Mouse (Mus musculus) midbrain, embryonic 14.5 days (tissue): ENCODE results near the gene Mpv17l2. TPM values are rescaled to one million over a fixed set of nuclear protein-coding genes. Genes with fewer than 3 reads are reported as not detected.

ENCODE experiments used
- ATAC-seq: fragments of 200-750 bp; cut with Nextera tagmentation; 2 replicates; pipeline ENCODE4 v1.8.0; 2017; ENCODE audit warnings: moderate number of reproducible peaks, moderate library complexity; ENCODE audit not compliant: low FRiP score, low TSS enrichment
- DNase-seq: peaks from one replicate; pipeline ENCODE4 v3.0.0-alpha.2; 2015
- H3K27ac ChIP-seq: fragments of 300-500 bp; sonication (generic); replicated peaks from 2 replicates; pipeline ENCODE4 v1.5.1; 2014; ENCODE audit warnings: mild to moderate bottlenecking, low read depth, low read length, moderate library complexity
- H3K27me3 ChIP-seq: fragments of 300-500 bp; sonication (generic); 2 replicates; pipeline ENCODE4 v1.6.1; 2014; ENCODE audit warnings: low read length, control low read depth, mixed read lengths; ENCODE audit not compliant: control insufficient read depth, insufficient read depth
- H3K36me3 ChIP-seq: fragments of 300-500 bp; sonication (generic); 2 replicates; pipeline ENCODE4 v1.6.1; 2014; ENCODE audit warnings: low read length, control low read depth; ENCODE audit not compliant: control insufficient read depth, insufficient read depth
- H3K4me1 ChIP-seq: fragments of 300-500 bp; sonication (generic); 2 replicates; pipeline ENCODE4 v1.6.1; 2014; ENCODE audit warnings: mild to moderate bottlenecking, antibody characterized with exemption, low read length, control low read depth; ENCODE audit not compliant: control insufficient read depth, insufficient read depth
- H3K4me2 ChIP-seq: fragments of 300-500 bp; sonication (generic); 2 replicates; pipeline ENCODE4 v1.6.1; 2014; ENCODE audit warnings: mild to moderate bottlenecking, low read length, moderate library complexity
- H3K4me3 ChIP-seq: fragments of 300-500 bp; sonication (generic); replicated peaks from 2 replicates; pipeline ENCODE4 v1.5.1; 2014; ENCODE audit warnings: low read depth, low read length
- H3K9ac ChIP-seq: fragments of 300-500 bp; sonication (generic); replicated peaks from 2 replicates; pipeline ENCODE4 v1.6.1; 2014; ENCODE audit warnings: mild to moderate bottlenecking, low read length, moderate library complexity
- H3K9me3 ChIP-seq: fragments of 300-500 bp; sonication (generic); 2 replicates; pipeline ENCODE4 v1.6.1; 2016; ENCODE audit warnings: low read length, control low read depth, mixed read lengths; ENCODE audit not compliant: control insufficient read depth
- WGBS: fragments of 180-500 bp; shearing (Covaris S2); extraction: QIAGEN DNeasy Blood & Tissue Kit; methylation state at CpG from one replicate; pipeline ENCODE4 v1.1.7; 2014; 5-methylcytosine and 5-hydroxymethylcytosine counted together
- polyA plus RNA-seq: library from polyadenylated mRNA; unstranded; fragments of >200 nt; fragmentation: Nextera tagmentation; extraction: Ambion mirVana; gene quantifications from 2 replicates; pipeline ENCODE4 v1.2.1, GENCODE M21; 2014

Gene Mpv17l2
- polyA plus RNA-seq, 1 experiment from 2014 or later, result 37.1 TPM

GRCm38 (mm10) chr8:70766571-70767440, 6.1 kb upstream of the Mpv17l2 start:
- peaks cover 47% of the 10 kb centered on the region for H3K36me3 ChIP-seq
- no peaks in the 10 kb centered on the region for H3K9me3 ChIP-seq
- H3K4me3 ChIP-seq, result peak overlapping the region; percentile 18; the same call in 1 of the 2 replicates
- DNase-seq (no peak), ATAC-seq (no peak)
- peaks cover 12% of the 10 kb centered on the region; the same call in 1 of the 2 replicates for H3K4me1 ChIP-seq
- H3K9ac ChIP-seq, result peak overlapping the region; percentile 36; the same call in 1 of the 2 replicates
- peaks cover 12% of the 10 kb centered on the region; the same call in 1 of the 2 replicates for H3K27me3 ChIP-seq
- WGBS, result 8% methylated on average over 21 of the region's 21 CpGs
- H3K4me2 ChIP-seq, result peak overlapping the region; percentile 45
- no peak overlapping the region for H3K27ac ChIP-seq

- peak overlapping the region; percentile 36 for H3K9ac ChIP-seq
- H3K9me3 ChIP-seq, result no peaks in the 10 kb centered on the region
- ATAC-seq (no peak), DNase-seq (no peak)
- WGBS, result 3% methylated on average over 34 of the region's 34 CpGs
- peak overlapping the region; percentile 45 for H3K4me2 ChIP-seq
- H3K4me3 ChIP-seq, result peak overlapping the region; percentile 18
- peaks cover 12% of the 10 kb centered on the region; the same call in 1 of the 2 replicates for H3K27me3 ChIP-seq
- no peak overlapping the region for H3K27ac ChIP-seq
- H3K36me3 ChIP-seq, result peaks cover 40% of the 10 kb centered on the region
- H3K4me1 ChIP-seq, result peaks cover 16% of the 10 kb centered on the region; the same call in 1 of the 2 replicates
Observed at GRCm38 (mm10) chr8:70765838-70766570, 5.3 kb upstream of the Mpv17l2 start.

- ATAC-seq, result no peak
- Histone ChIP-seq H3K4me1 (peaks cover 16% of the 10 kb centered on the region; the same call in 1 of the 2 replicates), H3K36me3 (peaks cover 33% of the 10 kb centered on the region), H3K4me3 (no peak overlapping the region), H3K27me3 (peaks cover 12% of the 10 kb centered on the region; the same call in 1 of the 2 replicates), H3K9ac (no peak overlapping the region; the same call in 1 of the 2 replicates), H3K4me2 (no peak overlapping the region; the same call in 1 of the 2 replicates), H3K27ac (no peak overlapping the region), H3K9me3 (no peaks in the 10 kb centered on the region)
- DNase-seq, result no peak
- 81% methylated on average over 9 of the region's 9 CpGs for WGBS
Observed at GRCm38 (mm10) chr8:70765329-70765728, 4.6 kb upstream of the Mpv17l2 start.

GRCm38 (mm10) chr8:70764676-70765075, 3.9 kb upstream of the Mpv17l2 start:
- H3K4me3 ChIP-seq, result no peak overlapping the region
- 96% methylated on average over 13 of the region's 13 CpGs for WGBS
- ATAC-seq, result no peak
- H3K27me3 ChIP-seq, result peaks cover 12% of the 10 kb centered on the region; the same call in 1 of the 2 replicates
- no peak for DNase-seq
- H3K9ac ChIP-seq, result no peak overlapping the region
- no peaks in the 10 kb centered on the region for H3K9me3 ChIP-seq
- no peak overlapping the region for H3K27ac ChIP-seq
- peaks cover 22% of the 10 kb centered on the region for H3K4me1 ChIP-seq
- no peak overlapping the region for H3K4me2 ChIP-seq
- H3K36me3 ChIP-seq, result peaks cover 27% of the 10 kb centered on the region

- 87% methylated on average over 8 of the region's 8 CpGs for WGBS
- Histone ChIP-seq H3K9ac (no peak overlapping the region), H3K4me3 (no peak overlapping the region), H3K4me1 (peaks cover 26% of the 10 kb centered on the region), H3K4me2 (no peak overlapping the region), H3K36me3 (peaks cover 20% of the 10 kb centered on the region), H3K27ac (no peak overlapping the region), H3K9me3 (no peaks in the 10 kb centered on the region), H3K27me3 (peaks cover 12% of the 10 kb centered on the region; the same call in 1 of the 2 replicates)
- ATAC-seq (no peak), DNase-seq (no peak)
Observed at GRCm38 (mm10) chr8:70764026-70764425, 3.3 kb upstream of the Mpv17l2 start.

GRCm38 (mm10) chr8:70763354-70763753, 2.6 kb upstream of the Mpv17l2 start:
- Histone ChIP-seq H3K27ac (no peak overlapping the region), H3K9me3 (no peaks in the 10 kb centered on the region), H3K4me1 (peaks cover 26% of the 10 kb centered on the region), H3K4me2 (no peak overlapping the region), H3K4me3 (no peak overlapping the region), H3K9ac (no peak overlapping the region), H3K36me3 (peaks cover 20% of the 10 kb centered on the region), H3K27me3 (peaks cover 12% of the 10 kb centered on the region; the same call in 1 of the 2 replicates)
- ATAC-seq (no peak), DNase-seq (peak; percentile 63)
- 5% methylated on average over 3 of the region's 3 CpGs for WGBS

GRCm38 (mm10) chr8:70762118-70762517, 1.4 kb upstream of the Mpv17l2 start:
- Histone ChIP-seq H3K9ac (no peak overlapping the region), H3K27ac (no peak overlapping the region), H3K4me3 (no peak overlapping the region), H3K36me3 (peaks cover 24% of the 10 kb centered on the region), H3K4me2 (no peak overlapping the region), H3K27me3 (peaks cover 11% of the 10 kb centered on the region; the same call in 1 of the 2 replicates), H3K9me3 (no peaks in the 10 kb centered on the region), H3K4me1 (peaks cover 26% of the 10 kb centered on the region)
- 76% methylated on average over 1 of the region's 1 CpGs for WGBS
- ATAC-seq, result no peak
- no peak for DNase-seq

- Histone ChIP-seq H3K27me3 (no peaks in the 10 kb centered on the region), H3K9ac (peak overlapping the region; percentile 79), H3K36me3 (peaks cover 37% of the 10 kb centered on the region), H3K27ac (peak overlapping the region; percentile 73), H3K4me2 (peak overlapping the region; percentile 84), H3K4me1 (peaks cover 22% of the 10 kb centered on the region), H3K9me3 (no peaks in the 10 kb centered on the region), H3K4me3 (peak overlapping the region; percentile 60)
- DNase-seq, result no peak
- no peak; the same call in 1 of the 2 replicates for ATAC-seq
- under 1% methylated on average over 22 of the region's 22 CpGs for WGBS
Observed at GRCm38 (mm10) chr8:70760350-70760749, 396 bp downstream of the Mpv17l2 start.
